Mouse (Mus musculus) spleen, adult 18-20 months (tissue): Measurements from ENCODE around the gene Calcoco1.
"Not testable (repeated sequence)": the region's sequence is repeated elsewhere in the genome, so short reads cannot be mapped to it uniquely, and the experiment has no call there.

Experiments used
- DNase-seq, 2 experiments: peaks; one replicate each; pipeline ENCODE4 v3.0.0; 2022; ENCODE audit warnings: mixed read lengths in 2 of 2

Gene Calcoco1

DNA sequence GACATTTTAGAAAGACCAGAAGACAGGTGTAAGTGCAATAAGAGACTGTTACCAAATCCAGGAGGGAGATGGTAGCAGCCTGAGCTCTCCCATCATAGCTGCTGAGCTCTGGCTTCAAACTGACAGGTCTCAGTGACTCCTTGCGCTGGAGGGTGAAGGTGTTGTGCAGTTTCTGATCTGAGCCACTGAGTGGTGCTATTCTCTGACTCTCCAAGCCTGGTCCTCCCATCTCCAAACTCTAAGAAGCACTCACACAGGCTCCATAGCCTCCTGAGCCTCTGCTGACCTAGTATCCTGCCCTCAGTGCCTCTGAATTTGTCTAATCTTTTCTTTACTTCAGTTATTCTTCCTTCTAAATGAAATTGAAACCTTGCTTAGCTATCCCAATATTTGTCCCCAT is 38.3 kb downstream of the Calcoco1 start:
- no peak for DNase-seq

DNA sequence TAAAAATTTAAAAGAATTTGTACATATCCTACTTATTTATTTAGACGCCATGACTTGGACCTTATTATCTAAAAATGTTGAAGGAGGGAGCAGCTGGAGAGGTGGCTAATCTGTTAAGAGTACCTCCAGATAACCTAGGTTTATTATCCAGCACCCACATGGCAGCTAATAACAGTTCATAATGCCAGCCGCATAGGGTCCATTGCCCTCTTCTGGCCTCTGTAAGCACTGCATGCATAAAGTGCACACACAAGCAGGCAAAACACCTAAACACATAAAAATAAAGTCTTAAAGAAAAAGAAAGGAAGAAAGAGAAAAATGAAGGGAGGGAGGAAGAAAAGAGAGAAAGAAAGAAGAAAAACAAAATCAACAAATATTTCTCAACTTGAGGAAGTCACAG is 45.6 kb downstream of the Calcoco1 start:
- no peak for DNase-seq

DNA sequence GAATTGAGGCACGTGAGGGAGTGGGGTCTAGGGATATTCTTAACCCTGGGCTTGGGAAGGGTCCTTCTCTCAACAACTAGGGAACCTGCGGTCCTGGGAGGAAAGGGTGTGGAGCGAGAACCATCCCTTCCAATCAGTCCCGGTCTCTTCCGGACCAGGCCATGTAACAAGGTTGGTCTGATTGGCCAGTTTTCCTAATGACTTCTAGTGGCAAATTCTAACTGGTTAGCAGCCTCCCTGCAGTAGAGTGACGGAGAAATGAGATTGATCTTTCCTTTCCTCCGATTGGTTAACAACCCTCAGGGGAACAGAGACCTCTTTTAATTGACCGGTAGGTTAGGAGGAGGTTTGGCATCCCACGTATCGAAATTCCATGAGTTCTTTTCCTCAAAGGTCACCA is 48.4 kb downstream of the Calcoco1 start:
- DNase-seq, result no peak

DNA sequence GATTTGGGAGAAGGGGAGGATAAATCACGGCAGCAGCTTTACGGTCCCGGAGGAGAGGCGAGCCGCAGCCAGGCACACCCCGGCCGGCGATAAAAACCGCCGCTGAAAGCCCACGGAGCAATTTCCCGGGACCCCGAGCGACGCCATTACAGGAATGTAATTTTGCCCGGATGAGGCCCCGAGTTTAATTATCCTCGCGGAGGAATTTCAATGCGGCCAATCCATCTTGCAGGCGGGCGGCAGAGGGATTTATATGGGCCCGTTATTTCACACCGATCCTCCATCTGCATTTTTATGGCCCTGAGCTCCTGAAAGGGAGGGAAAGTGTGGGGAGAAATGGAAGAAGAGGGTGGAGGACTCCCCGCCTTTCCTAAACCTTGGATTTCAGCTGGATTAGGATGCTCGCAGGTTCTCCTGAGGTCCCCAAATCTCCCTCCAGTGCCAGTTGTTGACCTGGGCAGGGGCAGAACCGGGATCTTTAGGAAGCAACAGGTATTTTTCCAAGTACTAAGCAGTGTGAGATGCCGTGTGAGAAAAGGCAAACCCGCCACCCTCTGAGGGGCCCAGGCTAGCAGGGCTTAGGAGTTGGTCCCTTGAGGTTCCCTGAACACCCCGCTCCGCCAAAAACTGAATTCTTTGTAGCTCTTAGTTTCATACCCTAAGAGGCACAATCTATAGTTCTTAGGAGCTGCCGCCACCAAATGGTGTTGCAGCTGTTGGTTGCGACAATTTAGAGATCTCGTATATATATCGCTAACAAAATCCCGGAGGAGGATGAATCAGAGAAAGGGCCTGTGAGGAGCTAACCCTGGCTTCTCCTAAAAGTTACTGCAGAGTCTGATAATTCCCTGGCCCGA is 49.5 kb downstream of the Calcoco1 start, which contains the start of gene Atp5g2:
Gene Atp5g2, minus strand, starts transcription at position 138 of the 857 bp plus-strand sequence.
- DNase-seq, result peak; percentile 5 to 17

DNA sequence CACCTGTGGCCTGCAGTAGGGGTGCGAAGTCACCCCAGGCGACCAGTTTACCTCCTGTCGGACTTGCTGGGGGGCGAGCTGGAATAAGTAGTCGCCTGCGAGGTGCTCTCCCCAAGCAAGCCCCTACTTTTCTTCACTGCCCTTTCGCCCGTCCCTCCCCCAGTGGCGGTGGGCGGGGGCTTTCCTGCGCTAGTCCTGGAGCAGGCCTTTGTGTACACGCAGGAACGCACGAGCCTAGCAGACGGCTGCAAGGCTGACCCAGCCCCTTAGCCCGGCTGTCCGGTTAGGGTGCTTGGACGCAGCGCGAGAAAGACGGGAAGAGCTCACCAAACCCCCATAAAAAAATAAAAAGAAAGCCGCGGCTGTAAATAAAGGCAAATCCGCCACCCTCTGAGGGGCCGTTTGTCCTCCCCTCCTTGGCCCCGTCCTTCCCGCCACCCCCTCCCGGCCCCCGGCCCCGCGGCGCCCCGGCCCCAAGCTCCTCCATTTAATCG is 50.2 kb downstream of the Calcoco1 start:
- peak; percentile 54 to 68 for DNase-seq

DNA sequence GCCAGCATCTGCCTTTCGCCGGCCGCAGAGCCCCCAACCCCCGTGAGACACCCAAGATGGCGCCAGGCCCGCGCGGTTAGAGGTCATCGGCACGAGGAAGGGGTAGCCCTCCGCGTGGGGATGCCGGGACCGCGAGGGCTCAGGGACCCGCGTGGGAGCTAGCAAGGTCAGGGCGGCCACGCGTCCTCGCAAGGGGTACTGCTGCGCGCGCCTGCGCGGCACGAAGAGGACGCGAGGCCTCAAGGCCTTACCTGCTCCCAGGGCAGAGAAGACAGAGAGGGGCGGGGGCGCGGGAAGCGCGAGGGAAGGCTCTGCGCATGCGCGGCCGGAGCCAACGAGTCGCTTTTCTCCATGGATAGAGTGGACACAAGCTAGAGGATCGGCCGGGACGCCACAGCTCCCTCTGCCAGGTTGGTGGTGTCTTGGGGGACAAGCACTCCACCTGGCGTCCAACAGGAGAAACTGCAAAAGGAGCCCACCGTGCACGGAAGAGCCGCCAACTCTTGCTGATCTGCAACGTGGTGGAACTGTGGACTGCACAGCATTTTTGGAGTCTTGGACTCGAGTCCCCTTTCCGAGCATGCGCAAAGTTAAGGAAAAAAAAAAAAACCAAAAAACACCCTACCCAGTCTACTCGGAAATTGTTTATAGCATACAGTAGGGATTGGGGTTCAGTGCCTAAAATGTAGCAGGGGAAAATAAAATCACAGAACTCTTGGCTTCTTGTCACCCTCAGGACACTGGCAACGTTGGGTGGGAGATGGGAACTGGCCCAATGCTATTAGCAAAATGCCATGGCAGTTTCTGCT is 51.0 kb downstream of the Calcoco1 start:
- peak; percentile 95 to 96 for DNase-seq

DNA sequence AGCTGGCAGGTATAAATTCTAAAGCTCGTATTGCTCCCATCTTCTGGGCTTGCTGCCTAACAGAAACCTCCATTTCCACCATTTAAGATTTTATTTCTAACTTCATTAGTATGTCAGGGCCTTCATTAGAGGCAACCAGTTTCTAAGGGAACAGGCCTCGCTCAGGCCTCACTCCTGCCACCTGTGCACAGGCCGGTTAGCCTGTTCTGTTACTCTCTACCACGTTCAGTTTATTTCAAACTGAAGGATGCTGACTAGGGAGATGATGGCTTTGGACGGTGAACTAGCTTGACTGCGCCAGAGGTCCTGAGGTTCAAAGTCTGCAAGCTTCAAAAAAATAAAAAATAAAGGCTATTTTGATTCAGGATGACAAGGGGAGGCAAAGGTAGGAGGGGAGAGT is 51.7 kb downstream of the Calcoco1 start:
- no peak for DNase-seq

DNA sequence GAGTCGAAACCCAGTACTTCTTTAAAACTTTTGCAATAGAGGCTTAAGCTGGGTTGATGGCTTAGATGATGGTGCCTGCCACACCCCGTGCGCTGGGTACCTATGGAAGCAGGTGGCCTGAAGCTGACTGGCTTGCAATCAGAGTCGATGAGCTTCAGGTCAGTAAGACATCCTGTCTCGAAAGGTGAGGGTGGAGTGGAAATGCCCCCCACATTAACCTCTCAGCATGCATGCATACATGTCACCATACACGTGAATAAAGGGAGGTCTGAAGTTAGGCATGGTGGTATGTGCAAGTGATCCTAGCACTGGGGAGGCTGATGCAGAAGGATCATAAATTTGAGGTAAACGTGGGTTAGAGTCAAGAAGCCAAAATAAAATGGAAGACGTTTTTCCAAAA is 52.4 kb downstream of the Calcoco1 start:
- no peak for DNase-seq

DNA sequence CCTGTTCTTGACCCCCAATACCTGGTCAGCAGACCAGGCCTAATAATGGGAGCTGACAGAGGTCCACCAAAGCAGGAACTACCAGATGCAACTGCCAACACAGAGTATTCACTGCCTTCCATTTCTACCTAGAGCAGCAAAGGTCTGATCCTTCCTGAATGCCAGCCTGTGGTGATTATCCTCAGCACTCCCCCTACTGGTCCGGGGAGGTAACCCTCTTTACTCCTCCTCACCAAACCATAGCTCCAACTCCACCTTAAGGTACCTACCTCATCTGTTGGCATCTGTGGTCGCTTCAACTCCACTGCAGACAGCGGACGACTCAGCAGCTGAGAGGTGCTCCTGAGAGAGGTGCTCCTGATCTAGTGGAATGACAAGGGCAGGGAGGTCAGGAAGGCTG is 56.5 kb downstream of the Calcoco1 start:
- peak; percentile 12 to 62 for DNase-seq

DNA sequence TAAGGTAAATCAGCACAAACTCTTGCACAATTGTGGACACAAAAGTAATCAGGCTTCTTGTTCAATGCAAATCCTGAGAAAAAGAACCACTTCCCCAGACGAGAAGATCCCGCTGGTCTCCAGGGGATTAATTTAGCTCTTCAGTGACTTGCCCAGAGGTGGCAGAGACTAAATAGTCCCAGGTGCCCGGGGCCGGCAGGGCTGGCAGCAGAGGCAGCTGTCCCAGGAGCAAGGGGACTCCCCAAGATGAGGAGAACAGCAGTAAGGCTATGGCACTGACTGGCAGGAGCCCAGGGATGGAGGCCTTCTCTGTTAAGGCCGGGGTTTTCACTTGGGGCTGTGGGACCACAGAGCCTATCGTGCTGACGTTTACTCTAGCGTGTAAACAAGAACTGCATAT is 58.2 kb downstream of the Calcoco1 start:
- no peak for DNase-seq

DNA sequence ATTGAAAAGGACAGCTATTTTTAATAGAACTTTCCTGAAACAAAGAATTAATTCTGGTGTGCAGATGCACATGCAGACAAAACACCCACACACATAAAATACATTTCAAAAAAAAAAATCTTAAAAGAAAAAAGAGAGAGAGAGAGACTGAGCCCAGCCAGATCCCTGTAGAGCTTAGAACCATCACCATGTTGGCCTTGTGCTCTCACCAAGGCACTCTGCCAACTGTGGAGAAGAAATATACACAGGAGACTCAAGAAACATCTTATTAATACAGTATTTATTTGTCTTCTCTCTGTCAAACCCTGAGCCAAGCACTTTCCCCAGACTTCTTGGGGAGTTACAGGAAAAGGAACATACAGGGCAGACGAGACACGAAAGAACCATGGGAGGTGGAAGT is 59.4 kb downstream of the Calcoco1 start:
- not testable (repeated sequence) for DNase-seq

DNA sequence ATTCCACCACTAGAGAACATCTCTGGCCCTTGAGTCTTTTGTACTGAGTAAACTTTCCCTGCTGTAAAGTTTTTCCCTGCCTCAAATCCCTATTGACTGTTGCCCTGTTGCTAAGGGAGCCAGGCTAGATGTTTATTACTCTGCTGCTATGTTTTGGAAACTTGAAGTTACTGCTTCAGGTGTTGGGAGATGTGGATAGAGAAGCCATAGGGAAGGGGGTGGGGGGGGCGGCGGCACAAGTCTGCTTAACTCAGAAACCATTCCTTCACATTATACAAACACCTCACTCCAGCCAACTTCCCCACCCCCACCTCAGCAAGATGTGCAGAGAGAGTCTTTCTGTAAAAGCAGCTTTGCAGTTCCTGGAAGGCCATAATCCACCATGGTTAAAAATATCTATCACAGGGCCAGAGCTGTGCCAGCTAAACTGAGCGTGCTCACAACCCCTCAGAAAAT is 64.0 kb downstream of the Calcoco1 start:
- DNase-seq, result no peak
